Mouse (Mus musculus) hindbrain, embryonic 10.5 days (tissue): ENCODE measurements around the gene Treh. TPM values are rescaled to one million over a fixed set of nuclear protein-coding genes. Genes with fewer than 3 reads are reported as not detected.

ENCODE experiments used
- DNase-seq: peaks from one replicate; pipeline ENCODE4 v3.0.0-alpha.2; 2017; ENCODE audit warnings: low spot score
- H3K27ac ChIP-seq: fragments of 300-500 bp; sonication (generic); 2 replicates; pipeline ENCODE4 v1.5.1; 2016; ENCODE audit warnings: mild to moderate bottlenecking, moderate library complexity
- H3K27me3 ChIP-seq: fragments of 300-500 bp; sonication (generic); 2 replicates; pipeline ENCODE4 v1.6.1; 2016; ENCODE audit warnings: mild to moderate bottlenecking; ENCODE audit not compliant: poor library complexity, insufficient read depth, severe bottlenecking
- H3K36me3 ChIP-seq: fragments of 300-500 bp; sonication (generic); 2 replicates; pipeline ENCODE4 v1.6.1; 2016; ENCODE audit warnings: mild to moderate bottlenecking, moderate library complexity
- H3K4me1 ChIP-seq: fragments of 300-500 bp; sonication (generic); replicated peaks from 2 replicates; pipeline ENCODE4 v1.6.1; 2016; ENCODE audit warnings: mild to moderate bottlenecking
- H3K4me3 ChIP-seq: fragments of 300-500 bp; sonication (generic); 2 replicates; pipeline ENCODE4 v1.5.1; 2016; ENCODE audit warnings: mild to moderate bottlenecking, moderate library complexity
- H3K9me3 ChIP-seq: fragments of 300-500 bp; sonication (generic); 2 replicates; pipeline ENCODE4 v1.6.1; 2016; ENCODE audit warnings: mild to moderate bottlenecking, moderate library complexity
- WGBS: fragments of 180-500 bp; shearing (Covaris S2); methylation state at CpG from one replicate; pipeline ENCODE4 v1.1.7; 2016; 5-methylcytosine and 5-hydroxymethylcytosine counted together
- polyA plus RNA-seq: library from polyadenylated mRNA; unstranded; fragments of >200 nt; fragmentation: Nextera tagmentation; extraction: Ambion mirVana; gene quantifications from 2 replicates; pipeline ENCODE4 v1.2.1, GENCODE M21; 2016

Treh gene
- polyA plus RNA-seq, 1 experiment from 2014 or later: not detected

DNA sequence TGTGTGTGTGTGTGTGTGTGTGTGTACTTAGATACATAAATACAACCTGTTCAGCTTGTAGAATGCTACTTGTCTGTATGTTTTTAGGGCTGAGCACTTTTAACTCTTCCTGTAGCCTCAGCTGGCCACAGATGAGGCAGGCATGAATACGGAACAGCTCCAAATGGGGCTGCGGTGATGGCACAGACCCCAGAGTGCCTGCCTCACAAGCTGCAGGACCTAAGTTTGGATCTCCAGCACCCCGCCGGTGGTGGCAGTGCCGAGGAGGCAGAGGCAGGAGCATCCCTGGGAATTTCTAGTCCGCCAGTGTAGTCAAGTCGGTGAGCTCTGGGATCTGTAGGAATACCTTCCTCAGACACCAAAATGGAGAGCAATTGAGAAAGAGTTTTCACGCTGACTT lies 26.0 kb upstream of the Treh start:
- Histone ChIP-seq H3K36me3 (0 out of 2 replicates have a peak, but pooled peaks cover 2% of the 10 kb centered on the region), H3K4me1 (no peaks in the 10 kb centered on the region; the same call in 1 of the 2 replicates), H3K4me3 (no peak overlapping the region), H3K27ac (no peak overlapping the region), H3K9me3 (no peaks in the 10 kb centered on the region), H3K27me3 (no peaks in the 10 kb centered on the region)
- 94% methylated on average over 8 of the region's 8 CpGs for WGBS
- DNase-seq: no peak

- DNase-seq: no peak
- Histone ChIP-seq H3K36me3 (no peaks in the 10 kb centered on the region), H3K9me3 (no peaks in the 10 kb centered on the region), H3K27ac (no peak overlapping the region), H3K4me1 (no peaks in the 10 kb centered on the region; the same call in 1 of the 2 replicates), H3K4me3 (no peak overlapping the region), H3K27me3 (no peaks in the 10 kb centered on the region)
- 90% methylated on average over 4 of the region's 4 CpGs for WGBS
Measured at GRCm38 (mm10) chr9:44647656-44648055, 25.4 kb upstream of the Treh start.

DNA sequence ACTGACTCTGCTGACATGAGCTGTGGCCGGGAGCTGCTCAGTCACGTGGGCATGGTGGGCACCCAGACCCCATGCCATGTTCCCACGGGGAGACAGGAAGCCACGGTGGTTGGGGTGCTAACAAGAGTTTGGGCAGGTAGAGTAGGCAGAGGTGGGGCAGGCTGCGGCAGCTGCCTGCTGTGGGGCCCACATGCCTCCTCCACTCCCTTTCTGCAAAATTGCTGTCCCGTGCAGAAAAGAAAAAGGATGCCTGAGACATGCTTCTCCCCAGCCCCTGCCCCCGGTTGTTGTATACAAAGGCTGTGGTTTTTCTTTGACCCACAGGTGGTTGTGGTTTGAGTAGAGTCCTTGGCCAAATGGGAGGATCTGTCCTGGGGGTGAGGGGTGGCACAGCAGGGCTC lies 24.2 kb upstream of the Treh start:
- H3K27ac ChIP-seq: no peak overlapping the region
- no peaks in the 10 kb centered on the region for H3K9me3 ChIP-seq
- H3K27me3 ChIP-seq: no peaks in the 10 kb centered on the region
- no peak for DNase-seq
- H3K36me3 ChIP-seq: no peaks in the 10 kb centered on the region
- H3K4me1 ChIP-seq: no peaks in the 10 kb centered on the region; the same call in 1 of the 2 replicates
- no peak overlapping the region for H3K4me3 ChIP-seq
- WGBS: 81% methylated on average over 7 of the region's 7 CpGs

GRCm38 (mm10) chr9:44652027-44652426 lies 21.0 kb upstream of the Treh start:
- peaks cover 8% of the 10 kb centered on the region for H3K4me1 ChIP-seq
- H3K36me3 ChIP-seq: no peaks in the 10 kb centered on the region
- H3K27ac ChIP-seq: no peak overlapping the region
- WGBS: 18% methylated on average over 8 of the region's 8 CpGs
- H3K27me3 ChIP-seq: no peaks in the 10 kb centered on the region
- peak; percentile 70 for DNase-seq
- H3K9me3 ChIP-seq: no peaks in the 10 kb centered on the region
- H3K4me3 ChIP-seq: no peak overlapping the region

DNA sequence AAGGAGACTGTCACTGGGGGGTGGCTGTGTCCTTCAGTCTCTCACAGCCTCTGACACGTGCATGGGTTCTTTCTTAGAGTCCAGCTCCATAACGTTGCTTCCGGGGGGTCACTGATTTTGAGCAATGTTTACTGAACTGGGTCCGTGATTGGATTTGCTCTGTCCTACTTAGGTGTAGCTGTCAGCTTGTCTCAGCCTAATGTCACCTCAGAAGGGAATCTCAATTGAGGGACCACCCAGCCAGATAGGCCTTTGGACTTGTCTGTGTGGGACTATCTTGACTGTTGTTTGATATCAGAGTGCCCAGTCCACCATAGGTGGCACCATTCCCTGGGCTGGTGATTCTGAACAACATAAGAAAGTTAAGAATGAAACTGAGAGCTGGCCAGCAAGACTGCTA lies 19.1 kb upstream of the Treh start:
- WGBS: 72% methylated on average over 4 of the region's 4 CpGs
- no peaks in the 10 kb centered on the region for H3K27me3 ChIP-seq
- no peaks in the 10 kb centered on the region for H3K9me3 ChIP-seq
- H3K4me1 ChIP-seq: peaks cover 8% of the 10 kb centered on the region
- H3K4me3 ChIP-seq: no peak overlapping the region
- no peak overlapping the region for H3K27ac ChIP-seq
- no peak for DNase-seq
- no peaks in the 10 kb centered on the region for H3K36me3 ChIP-seq

- peak overlapping the region; percentile 40; the same call in 1 of the 2 replicates for H3K27ac ChIP-seq
- peak overlapping the region; percentile 38 for H3K4me3 ChIP-seq
- no peaks in the 10 kb centered on the region for H3K36me3 ChIP-seq
Measured at GRCm38 (mm10) chr9:44655098-44656066, 17.7 kb upstream of the Treh start.

DNA sequence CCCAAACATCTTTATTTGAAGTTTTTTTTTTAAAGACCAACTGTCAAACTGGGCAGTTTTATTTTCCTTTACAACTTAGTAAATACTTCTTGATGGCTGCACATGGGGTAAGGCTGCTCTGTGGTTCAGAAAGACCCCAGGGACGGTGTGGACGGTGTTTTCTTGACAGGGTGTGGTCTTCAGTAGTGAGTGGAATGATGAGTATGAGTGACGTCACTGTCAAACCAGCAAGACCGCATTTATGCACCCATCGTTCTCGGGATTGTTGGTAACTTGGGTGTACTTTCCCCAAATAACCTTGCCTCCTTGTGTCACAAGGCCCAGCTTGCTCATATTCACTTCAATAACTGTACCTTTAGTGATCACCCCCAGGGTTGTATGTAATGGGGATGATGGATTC lies 9.3 kb upstream of the Treh start:
- no peaks in the 10 kb centered on the region for H3K36me3 ChIP-seq

More at GRCm38 (mm10) chr9:44655098-44656066, 17.7 kb upstream of the Treh start:
- Histone ChIP-seq H3K27me3 (no peaks in the 10 kb centered on the region), H3K4me1 (peaks cover 8% of the 10 kb centered on the region), H3K9me3 (no peaks in the 10 kb centered on the region)
- peak; percentile 59 for DNase-seq
- whole genome bisulfite sequencing: 29% methylated on average over 26 of the region's 26 CpGs

GRCm38 (mm10) chr9:44671416-44671815 lies 1.6 kb upstream of the Treh start:
- WGBS: 92% methylated on average over 5 of the region's 5 CpGs
- no peak for DNase-seq

More for the DNA sequence above, 9.3 kb upstream of the Treh start:
- Histone ChIP-seq H3K4me3 (no peak overlapping the region), H3K4me1 (no peaks in the 10 kb centered on the region), H3K9me3 (no peaks in the 10 kb centered on the region), H3K27ac (no peak overlapping the region), H3K27me3 (no peaks in the 10 kb centered on the region)
- no peak for DNase-seq
- WGBS: 89% methylated on average over 6 of the region's 6 CpGs

DNA sequence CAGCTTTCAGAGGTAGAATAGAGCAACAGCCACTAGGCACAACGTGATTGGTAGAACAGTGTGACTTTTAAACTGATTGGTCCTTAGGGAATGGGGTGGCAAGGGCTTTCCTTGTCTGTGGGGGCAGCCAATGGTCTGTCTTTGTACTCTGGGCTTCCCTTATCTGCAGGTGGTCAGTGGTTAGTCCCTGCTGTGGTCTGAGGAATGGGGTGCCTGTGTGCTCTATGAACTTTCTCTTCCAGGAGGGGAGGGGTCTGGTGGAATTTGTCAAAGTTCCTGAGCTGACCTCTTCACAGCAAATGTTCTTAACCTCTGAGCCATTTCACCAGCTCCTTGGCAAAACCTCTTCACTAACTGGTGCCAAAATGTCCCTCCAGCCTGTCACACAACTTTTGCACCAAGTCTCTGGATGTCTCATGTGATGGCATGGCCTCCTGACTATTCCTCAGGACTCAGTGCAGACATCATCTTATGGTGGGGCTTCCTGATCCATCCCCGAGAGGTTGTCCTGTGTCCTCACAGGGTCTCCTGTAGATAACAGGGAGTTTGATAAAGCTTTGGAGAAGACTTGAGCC lies 655 bp upstream of the Treh start:
- Histone ChIP-seq H3K4me3 (no peak overlapping the region), H3K4me1 (no peaks in the 10 kb centered on the region), H3K9me3 (peaks cover 5% of the 10 kb centered on the region; the same call in 1 of the 2 replicates), H3K27me3 (no peaks in the 10 kb centered on the region), H3K36me3 (no peaks in the 10 kb centered on the region), H3K27ac (no peak overlapping the region)
- DNase-seq: no peak
- 75% methylated on average over 2 of the region's 2 CpGs for WGBS

More at GRCm38 (mm10) chr9:44671416-44671815, 1.6 kb upstream of the Treh start:
- Histone ChIP-seq H3K27ac (no peak overlapping the region), H3K36me3 (no peaks in the 10 kb centered on the region), H3K4me1 (no peaks in the 10 kb centered on the region), H3K27me3 (no peaks in the 10 kb centered on the region), H3K9me3 (peaks cover 5% of the 10 kb centered on the region; the same call in 1 of the 2 replicates), H3K4me3 (no peak overlapping the region)

GRCm38 (mm10) chr9:44678288-44678871 lies 5.3 kb downstream of the Treh start:
- DNase-seq: no peak
- 0 out of 2 replicates have a peak, but pooled peaks cover 3% of the 10 kb centered on the region for H3K4me1 ChIP-seq
- H3K27me3 ChIP-seq: 0 out of 2 replicates have a peak, but pooled peaks cover 4% of the 10 kb centered on the region
- H3K27ac ChIP-seq: no peak overlapping the region
- no peaks in the 10 kb centered on the region for H3K9me3 ChIP-seq
- no peaks in the 10 kb centered on the region for H3K36me3 ChIP-seq
- H3K4me3 ChIP-seq: no peak overlapping the region
- WGBS: 84% methylated on average over 2 of the region's 2 CpGs

- H3K4me1 ChIP-seq: 0 out of 2 replicates have a peak, but pooled peaks cover 3% of the 10 kb centered on the region
- 0 out of 2 replicates have a peak, but pooled peaks cover 4% of the 10 kb centered on the region for H3K27me3 ChIP-seq
- H3K27ac ChIP-seq: no peak overlapping the region
- no peak for DNase-seq
- 63% methylated on average over 5 of the region's 5 CpGs for WGBS
- H3K4me3 ChIP-seq: no peak overlapping the region
- 0 out of 2 replicates have a peak, but pooled peaks cover 3% of the 10 kb centered on the region for H3K36me3 ChIP-seq
- H3K9me3 ChIP-seq: no peaks in the 10 kb centered on the region
Measured at GRCm38 (mm10) chr9:44679565-44679964, 6.5 kb downstream of the Treh start.

- H3K9me3 ChIP-seq: no peaks in the 10 kb centered on the region
- no peak overlapping the region for H3K4me3 ChIP-seq
- H3K27me3 ChIP-seq: 0 out of 2 replicates have a peak, but pooled peaks cover 4% of the 10 kb centered on the region
- peaks cover 25% of the 10 kb centered on the region for H3K36me3 ChIP-seq
- DNase-seq: no peak
- peaks cover 33% of the 10 kb centered on the region for H3K4me1 ChIP-seq
- no peak overlapping the region for H3K27ac ChIP-seq
- WGBS: 85% methylated on average over 8 of the region's 8 CpGs
Measured at GRCm38 (mm10) chr9:44683046-44683445, 10.0 kb downstream of the Treh start.
